15 mouse cellular contexts compared by ENCODE assay signal in genomic region chr4:40473911-40474310, GRCm38 (mm10). TPM values are rescaled to one million over a fixed set of nuclear protein-coding genes. Genes with fewer than 3 reads are reported as not detected.
DNase-seq lines count a peak whose midpoint lies in the region; ATAC-seq and TF ChIP-seq lines count a peak whose summit lies in the region.
"Had no signal": no experiment of that assay in that cellular context is flagged by ENCODE, and none has a peak within 500 bp of the region (broad histone marks: within the 10 kb centered on the region; RNA-seq: fewer than 3 reads in every experiment).

No protein-coding gene starts in this region.

- no peaks in the 10 kb centered on the region for H3K9me3 ChIP-seq in hindbrain, embryonic 15.5 days
- H3K9me3 ChIP-seq in hindbrain, postnatal 0 days (ENCODE audit: low read length): no peaks in the 10 kb centered on the region
- no peaks in the 10 kb centered on the region for H3K9me3 ChIP-seq in midbrain, embryonic 10.5 days (replicated peaks)
- H3K9me3 ChIP-seq in midbrain, embryonic 14.5 days (ENCODE audit: control insufficient read depth, low read length): no peaks in the 10 kb centered on the region
- H3K9me3 ChIP-seq in neural tube, embryonic 15.5 days (replicated peaks): no peaks in the 10 kb centered on the region
- H3K9me3 ChIP-seq: kidney, embryonic 15.5 days; limb, embryonic 12.5 days had no signal

- no peak for TF ChIP-seq CTCF in hindbrain, postnatal 0 days (IDR thresholded peaks at IDR 0.05; ENCODE audit: low read depth)

- peaks cover 13% of the 10 kb centered on the region for H3K27me3 ChIP-seq in hindbrain, embryonic 15.5 days
- H3K27me3 ChIP-seq in hindbrain, postnatal 0 days (ENCODE audit: insufficient read depth, low read length): 0 out of 2 replicates have a peak, but pooled peaks cover 4% of the 10 kb centered on the region
- H3K27me3 ChIP-seq in midbrain, embryonic 10.5 days (ENCODE audit: low read depth, poor library complexity, severe bottlenecking): peaks cover 38% of the 10 kb centered on the region
- H3K27me3 ChIP-seq in midbrain, embryonic 14.5 days (ENCODE audit: control insufficient read depth, insufficient read depth, low read length): 0 out of 2 replicates have a peak, but pooled peaks cover 7% of the 10 kb centered on the region
- peaks cover 16% of the 10 kb centered on the region for H3K27me3 ChIP-seq in neural tube, embryonic 15.5 days (replicated peaks)

- ATAC-seq in frontal cortex, adult (ENCODE audit: low TSS enrichment): peak; percentile 9; the same call in 1 of the 2 replicates
- no peak for ATAC-seq in hindbrain, embryonic 15.5 days (ENCODE audit: low FRiP score, low read depth)
- no peak for ATAC-seq in hindbrain, postnatal 0 days
- ATAC-seq in midbrain, embryonic 14.5 days (ENCODE audit: low FRiP score, low TSS enrichment): no peak
- ATAC-seq in neural tube, embryonic 15.5 days (ENCODE audit: low FRiP score): no peak
- ATAC-seq: inflammation-experienced regulatory T-cells, adult 6 months had no signal

- WGBS in hindbrain, embryonic 15.5 days: 80% methylated on average over 9 of the region's 9 CpGs
- WGBS in hindbrain, postnatal 0 days: 81% methylated on average over 9 of the region's 9 CpGs
- WGBS in midbrain, embryonic 10.5 days: 80% methylated on average over 9 of the region's 9 CpGs
- 80% methylated on average over 9 of the region's 9 CpGs for WGBS in midbrain, embryonic 14.5 days
- WGBS in neural tube, embryonic 15.5 days: 82% methylated on average over 9 of the region's 9 CpGs

- no peak for DNase-seq in frontal cortex, postnatal 14 days (ENCODE audit: low spot score in 2 of 2)
- DNase-seq in hindbrain, postnatal 0 days (ENCODE audit: low spot score): no peak
- no peak for DNase-seq in midbrain, embryonic 10.5 days (ENCODE audit: low spot score)
- DNase-seq in midbrain, embryonic 14.5 days: no peak
- DNase-seq: adrenal gland, postnatal 14 days; B cell, adult 2 months; cerebellum, adult 11-12 months; lung, postnatal 14 days had no signal

- no peaks in the 10 kb centered on the region for H3K36me3 ChIP-seq in hindbrain, embryonic 15.5 days
- H3K36me3 ChIP-seq in hindbrain, postnatal 0 days (ENCODE audit: insufficient read depth, low read length): no peaks in the 10 kb centered on the region
- no peaks in the 10 kb centered on the region for H3K36me3 ChIP-seq in midbrain, embryonic 10.5 days
- H3K36me3 ChIP-seq in midbrain, embryonic 14.5 days (ENCODE audit: control insufficient read depth, insufficient read depth, low read length): no peaks in the 10 kb centered on the region
- no peaks in the 10 kb centered on the region for H3K36me3 ChIP-seq in neural tube, embryonic 15.5 days
- H3K36me3 ChIP-seq: kidney, embryonic 15.5 days; limb, embryonic 12.5 days had no signal

- H3K4me3 ChIP-seq in hindbrain, embryonic 15.5 days: no peak overlapping the region
- H3K4me3 ChIP-seq in hindbrain, postnatal 0 days (ENCODE audit: low read length): no peak overlapping the region
- H3K4me3 ChIP-seq in midbrain, embryonic 10.5 days: 0 out of 2 replicates have a peak overlapping the region, but pooled peaks have one; percentile 62
- H3K4me3 ChIP-seq in midbrain, embryonic 14.5 days (replicated peaks; ENCODE audit: low read depth, low read length): no peak overlapping the region
- H3K4me3 ChIP-seq in neural tube, embryonic 15.5 days (replicated peaks): no peak overlapping the region

- H3K27ac ChIP-seq in hindbrain, embryonic 15.5 days (replicated peaks): no peak overlapping the region
- H3K27ac ChIP-seq in hindbrain, postnatal 0 days: no peak overlapping the region
- H3K27ac ChIP-seq in midbrain, embryonic 10.5 days (replicated peaks): no peak overlapping the region
- H3K27ac ChIP-seq in midbrain, embryonic 14.5 days (replicated peaks; ENCODE audit: low read depth, low read length): no peak overlapping the region
- no peak overlapping the region for H3K27ac ChIP-seq in neural tube, embryonic 15.5 days (replicated peaks)
- H3K27ac ChIP-seq: kidney, embryonic 15.5 days; limb, embryonic 12.5 days; liver, embryonic 14.5 days had no signal

- H3K4me1 ChIP-seq in hindbrain, embryonic 15.5 days (replicated peaks): no peaks in the 10 kb centered on the region
- H3K4me1 ChIP-seq in hindbrain, postnatal 0 days (ENCODE audit: insufficient read depth, low read length): no peaks in the 10 kb centered on the region; the same call in 1 of the 2 replicates
- H3K4me1 ChIP-seq in midbrain, embryonic 10.5 days: peaks cover 11% of the 10 kb centered on the region
- H3K4me1 ChIP-seq in midbrain, embryonic 14.5 days (ENCODE audit: control insufficient read depth, insufficient read depth, low read length): 0 out of 2 replicates have a peak, but pooled peaks cover 4% of the 10 kb centered on the region
- peaks cover 9% of the 10 kb centered on the region for H3K4me1 ChIP-seq in neural tube, embryonic 15.5 days

- peak overlapping the region; percentile 96; the same call in 1 of the 2 replicates for H3K4me2 ChIP-seq in hindbrain, embryonic 15.5 days
- H3K4me2 ChIP-seq in hindbrain, postnatal 0 days (ENCODE audit: low read depth, low read length): no peak overlapping the region
- H3K4me2 ChIP-seq in midbrain, embryonic 14.5 days (ENCODE audit: low read length): no peak overlapping the region
- peak overlapping the region; percentile 95 for H3K4me2 ChIP-seq in neural tube, embryonic 15.5 days

- H3K9ac ChIP-seq in hindbrain, embryonic 15.5 days: no peak overlapping the region
- H3K9ac ChIP-seq in hindbrain, postnatal 0 days (replicated peaks; ENCODE audit: low read length): no peak overlapping the region
- no peak overlapping the region for H3K9ac ChIP-seq in midbrain, embryonic 14.5 days (replicated peaks; ENCODE audit: low read length)
- H3K9ac ChIP-seq in neural tube, embryonic 15.5 days (replicated peaks): no peak overlapping the region
- H3K9ac ChIP-seq: liver, embryonic 14.5 days had no signal

RNA-seq across cellular contexts. Expression of gene Tmem215, which starts 1.9 kb away (rescaled TPM):
- polyA plus RNA-seq in hindbrain, embryonic 15.5 days (2015; fragmentation: Nextera tagmentation; extraction: Ambion mirVana): 0.60 and 1.1 TPM in 2 replicates
- 0.47 and 2.7 TPM in 2 replicates for total RNA-seq in hindbrain, postnatal 0 days (2014; rRNA removed)
- polyA plus RNA-seq in hindbrain, postnatal 0 days (2015; fragmentation: Nextera tagmentation; extraction: Ambion mirVana): 1.5 and 1.7 TPM in 2 replicates
- polyA plus RNA-seq in midbrain, embryonic 10.5 days (2016; fragmentation: Nextera tagmentation; extraction: Ambion mirVana): 0.20 and 0.21 TPM in 2 replicates
- polyA plus RNA-seq in midbrain, embryonic 14.5 days (2014; fragmentation: Nextera tagmentation; extraction: Ambion mirVana): 0.24 and 0.27 TPM in 2 replicates
- 2.0 and 2.6 TPM in 2 replicates for polyA plus RNA-seq in neural tube, embryonic 15.5 days (2015; fragmentation: Nextera tagmentation; extraction: Ambion mirVana)

Comparison
In these comparisons a context has a peak if more than half of its experiments do, and no peak if none do; other contexts are left out.
1. H3K4me2 ChIP-seq: peak in hindbrain, embryonic 15.5 days (single experiment) and neural tube, embryonic 15.5 days (single experiment); none in hindbrain, postnatal 0 days (single experiment) and midbrain, embryonic 14.5 days (single experiment).